Mouse (Mus musculus) heart, embryonic 11.5 days (tissue): ENCODE measurements around the gene Ankar. TPM values are rescaled to one million over a fixed set of nuclear protein-coding genes. Genes with fewer than 3 reads are reported as not detected.
A peak's percentile ranks its signal among the peaks of the same experiment; 100 is the strongest.

ENCODE experiments used
- ATAC-seq: fragments of 200-750 bp; cut with Nextera tagmentation; replicated peaks from 2 replicates; pipeline ENCODE4 v1.8.0; 2017; ENCODE audit warnings: moderate library complexity; ENCODE audit not compliant: insufficient number of reproducible peaks, low FRiP score, low TSS enrichment
- H3K27ac ChIP-seq: fragments of 300-500 bp; sonication (generic); 2 replicates; pipeline ENCODE4 v1.5.1; 2014; ENCODE audit warnings: mild to moderate bottlenecking, low read depth, low read length
- H3K27me3 ChIP-seq: fragments of 300-500 bp; sonication (generic); 2 replicates; pipeline ENCODE4 v1.6.1; 2014; ENCODE audit warnings: mild to moderate bottlenecking, low read length, mixed read lengths; ENCODE audit not compliant: control insufficient read depth, insufficient read depth
- H3K36me3 ChIP-seq: fragments of 300-500 bp; sonication (generic); 2 replicates; pipeline ENCODE4 v1.6.1; 2014; ENCODE audit warnings: mild to moderate bottlenecking, low read length, moderate library complexity, mixed read lengths; ENCODE audit not compliant: control insufficient read depth, insufficient read depth
- H3K4me1 ChIP-seq: fragments of 300-500 bp; sonication (generic); 2 replicates; pipeline ENCODE4 v1.6.1; 2014; ENCODE audit warnings: low read length; ENCODE audit not compliant: control insufficient read depth, insufficient read depth
- H3K4me2 ChIP-seq: fragments of 300-500 bp; sonication (generic); 2 replicates; pipeline ENCODE4 v1.6.1; 2014; ENCODE audit warnings: mild to moderate bottlenecking, moderate library complexity
- H3K4me3 ChIP-seq: fragments of 300-500 bp; sonication (generic); 2 replicates; pipeline ENCODE4 v1.5.1; 2014; ENCODE audit warnings: low read depth, low read length
- H3K9ac ChIP-seq: fragments of 300-500 bp; sonication (generic); 2 replicates; pipeline ENCODE4 v1.6.1; 2014; ENCODE audit warnings: mild to moderate bottlenecking, low read depth, low read length, moderate library complexity
- H3K9me3 ChIP-seq: fragments of 300-500 bp; sonication (generic); replicated peaks from 2 replicates; pipeline ENCODE4 v1.6.1; 2016; ENCODE audit warnings: low read length; ENCODE audit not compliant: control insufficient read depth
- WGBS: fragments of 180-500 bp; shearing (Covaris S2); extraction: QIAGEN DNeasy Blood & Tissue Kit; methylation state at CpG from one replicate; pipeline ENCODE4 v1.1.7; 2014; ENCODE audit not compliant: insufficient replicate concordance; 5-methylcytosine and 5-hydroxymethylcytosine counted together
- polyA plus RNA-seq: library from polyadenylated mRNA; unstranded; fragments of >200 nt; fragmentation: Nextera tagmentation; extraction: Ambion mirVana; gene quantifications from 2 replicates; pipeline ENCODE4 v1.2.1, GENCODE M21; 2014

Gene Ankar
- not detected in 2 replicates for polyA plus RNA-seq

DNA sequence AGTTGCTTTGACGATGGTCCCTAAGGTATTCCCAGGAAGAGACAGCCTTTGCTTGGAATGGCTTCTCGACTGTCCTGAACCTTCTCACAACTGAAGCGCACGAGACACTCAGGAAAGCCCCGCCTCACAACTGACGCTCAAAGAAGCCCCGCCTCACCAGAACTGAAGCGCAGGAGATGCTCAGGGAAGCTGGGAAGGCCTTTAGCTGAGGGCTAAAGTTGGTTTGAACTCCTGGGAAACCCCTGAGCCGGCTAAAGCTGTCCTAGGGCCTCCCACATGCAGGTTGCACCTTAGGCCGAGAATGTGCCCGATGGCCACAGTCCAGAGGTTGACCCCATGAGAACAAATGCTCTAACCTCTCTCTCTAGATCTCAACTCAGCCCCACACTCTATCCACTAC is at the start of gene Ankar:
Gene Ankar (minus strand): TSS at position 101 of the 400 bp plus-strand sequence.
- Histone ChIP-seq H3K9me3 (no peaks in the 10 kb centered on the region), H3K27me3 (no peaks in the 10 kb centered on the region), H3K4me2 (no peak within 1 kb of the TSS), H3K27ac (no peak within 1 kb of the TSS), H3K36me3 (no peaks in the 10 kb centered on the region), H3K4me3 (no peak within 1 kb of the TSS), H3K9ac (no peak within 1 kb of the TSS), H3K4me1 (no peaks in the 10 kb centered on the region)
- WGBS: 76% methylated on average over 11 of the region's 11 CpGs
- no peak for ATAC-seq

DNA sequence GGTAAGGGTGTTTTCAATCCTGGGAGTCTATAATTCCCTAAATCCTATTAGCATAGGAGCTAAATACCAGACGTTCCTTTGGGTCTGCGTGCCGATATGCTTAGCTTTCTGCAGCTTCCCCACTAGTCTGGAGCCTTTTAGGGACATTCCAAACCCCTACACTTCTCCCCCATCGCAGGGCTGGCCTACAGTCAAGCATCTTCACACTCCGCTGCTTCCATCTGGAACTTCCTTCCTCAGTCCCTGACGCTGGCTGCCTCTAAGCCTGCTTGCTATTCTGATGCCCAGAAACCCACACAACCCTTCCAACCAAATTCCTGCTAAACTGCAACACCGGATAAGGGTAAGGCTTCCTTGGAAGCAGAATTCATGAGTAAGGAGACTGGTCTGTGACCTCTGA is 46.0 kb upstream of the Ankar start:
- Histone ChIP-seq H3K27ac (no peak overlapping the region), H3K9me3 (no peaks in the 10 kb centered on the region), H3K36me3 (no peaks in the 10 kb centered on the region), H3K9ac (no peak overlapping the region), H3K4me1 (no peaks in the 10 kb centered on the region), H3K4me3 (no peak overlapping the region), H3K27me3 (no peaks in the 10 kb centered on the region), H3K4me2 (no peak overlapping the region)
- 64% methylated on average over 7 of the region's 7 CpGs for WGBS
- no peak for ATAC-seq

DNA sequence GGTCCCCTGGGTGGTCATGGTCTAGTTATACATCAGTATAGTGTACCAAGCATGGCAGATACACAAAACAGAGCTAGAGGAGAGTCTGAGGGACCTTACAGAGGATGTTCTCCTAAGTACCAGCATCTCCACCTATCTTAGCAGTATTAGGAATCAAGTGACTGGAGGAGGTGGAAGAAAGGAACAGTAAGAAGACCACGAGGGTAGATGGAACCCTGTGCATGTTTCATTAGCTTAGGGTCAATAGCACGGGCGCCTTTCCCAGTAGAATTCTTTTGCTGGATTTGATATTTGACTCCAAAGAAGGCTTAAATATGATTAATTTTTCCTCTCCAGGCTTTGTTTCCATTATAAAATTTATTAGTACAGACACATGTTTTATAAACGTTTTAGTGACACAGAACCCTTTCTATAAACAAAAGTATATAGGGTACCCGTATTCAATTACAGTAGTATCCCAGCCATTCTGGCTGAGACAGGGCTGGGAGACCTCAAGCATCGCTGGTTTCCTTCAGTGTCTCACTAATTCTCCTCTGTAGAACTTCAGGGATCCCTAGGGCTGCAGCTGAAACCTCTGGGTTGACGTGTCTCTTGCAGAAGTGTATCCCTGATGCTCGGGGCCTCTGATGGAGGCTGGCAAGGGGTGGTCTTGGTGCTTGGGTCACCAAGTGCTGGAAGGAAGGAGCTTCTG is 44.6 kb upstream of the Ankar start:
- Histone ChIP-seq H3K27me3 (no peaks in the 10 kb centered on the region), H3K27ac (no peak overlapping the region)
- WGBS: 80% methylated on average over 8 of the region's 8 CpGs

DNA sequence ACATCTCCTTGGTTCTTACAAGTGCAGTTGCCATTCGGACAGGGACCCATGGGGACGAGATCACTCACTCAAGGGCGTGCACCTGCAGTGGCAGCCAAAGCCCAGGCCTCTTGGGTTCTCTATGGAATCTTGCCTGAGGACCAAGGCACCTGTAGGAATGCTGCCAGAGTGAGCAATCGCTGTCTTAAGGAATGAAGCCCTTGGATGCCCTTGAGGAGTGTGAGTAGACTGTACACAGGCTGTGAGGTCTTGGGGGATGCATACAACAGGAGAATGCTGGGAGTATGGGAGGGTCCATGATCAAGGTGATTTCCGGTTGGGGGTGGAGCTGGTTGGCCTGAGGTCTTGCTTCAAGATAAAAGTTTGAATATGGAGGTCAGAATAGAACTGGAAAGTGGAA is 41.0 kb upstream of the Ankar start:
- ATAC-seq: no peak
- Histone ChIP-seq H3K9me3 (no peaks in the 10 kb centered on the region), H3K9ac (no peak overlapping the region), H3K4me2 (no peak overlapping the region), H3K4me3 (no peak overlapping the region), H3K27me3 (no peaks in the 10 kb centered on the region), H3K27ac (no peak overlapping the region), H3K4me1 (no peaks in the 10 kb centered on the region), H3K36me3 (no peaks in the 10 kb centered on the region)
- WGBS: 72% methylated on average over 5 of the region's 5 CpGs

More for the DNA sequence above, 44.6 kb upstream of the Ankar start:
- H3K9ac ChIP-seq: no peak overlapping the region
- H3K4me2 ChIP-seq: no peak overlapping the region
- H3K9me3 ChIP-seq: no peaks in the 10 kb centered on the region
- no peaks in the 10 kb centered on the region for H3K4me1 ChIP-seq
- no peak overlapping the region for H3K4me3 ChIP-seq
- no peak for ATAC-seq
- no peaks in the 10 kb centered on the region for H3K36me3 ChIP-seq

DNA sequence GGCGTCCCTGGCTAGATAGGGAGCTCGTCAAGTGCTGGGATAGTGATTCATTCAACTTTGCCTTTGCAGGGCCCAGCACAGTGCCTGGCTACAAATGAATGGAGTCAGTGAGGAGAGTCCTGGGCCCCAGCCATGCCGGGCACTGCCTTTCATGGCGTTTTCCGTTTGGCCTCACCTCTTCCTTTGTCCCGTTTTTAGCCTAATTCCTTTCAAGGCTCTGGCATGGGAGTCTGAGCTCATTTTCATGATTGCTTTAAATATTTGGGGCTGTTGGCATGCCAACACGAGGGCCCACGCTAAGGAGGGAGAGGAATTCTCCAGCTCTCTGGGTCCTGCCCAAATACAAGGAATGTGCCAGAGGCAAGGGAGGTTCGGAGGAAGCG is 39.3 kb upstream of the Ankar start:
- no peak overlapping the region for H3K27ac ChIP-seq
- H3K4me3 ChIP-seq: no peak overlapping the region
- H3K4me1 ChIP-seq: no peaks in the 10 kb centered on the region
- no peak overlapping the region for H3K9ac ChIP-seq
- no peaks in the 10 kb centered on the region for H3K36me3 ChIP-seq
- no peaks in the 10 kb centered on the region for H3K9me3 ChIP-seq
- no peaks in the 10 kb centered on the region for H3K27me3 ChIP-seq
- no peak overlapping the region for H3K4me2 ChIP-seq
- ATAC-seq: no peak
- WGBS: 77% methylated on average over 10 of the region's 10 CpGs

DNA sequence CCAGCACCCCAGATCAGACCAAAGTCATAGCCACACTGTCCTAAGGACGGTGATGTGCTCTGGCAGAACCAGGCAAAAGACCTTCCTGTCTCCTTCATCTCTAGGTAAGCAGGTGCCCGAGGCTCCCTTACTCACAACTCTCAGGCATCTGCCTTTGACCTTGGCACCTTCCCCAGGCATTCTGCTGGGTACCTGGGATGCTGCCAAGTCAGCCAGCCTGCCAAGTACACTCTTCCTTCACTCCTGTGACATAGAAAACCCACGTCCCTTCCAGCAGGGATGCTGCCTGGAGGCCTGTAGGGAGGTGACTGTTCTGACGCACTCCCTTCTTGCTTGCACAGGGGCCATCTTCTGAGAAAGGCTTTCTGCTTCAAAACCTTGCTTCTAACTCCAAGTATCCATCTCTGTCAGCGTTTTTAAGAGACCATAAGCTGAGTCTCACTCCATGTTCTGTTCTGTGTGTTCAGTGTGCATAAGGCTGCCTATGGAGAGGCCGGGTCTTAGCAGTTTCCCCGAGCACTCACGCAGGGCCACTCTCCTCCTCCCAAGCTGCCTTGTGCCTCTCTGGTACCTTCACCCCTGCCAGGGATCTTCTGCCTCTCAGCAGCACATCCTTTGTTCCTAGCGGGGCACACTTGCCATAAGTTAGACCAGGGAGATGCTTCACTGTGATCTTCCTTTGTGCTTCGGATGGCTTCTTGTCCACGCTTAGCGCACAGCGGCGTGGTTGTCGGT is 38.7 kb upstream of the Ankar start:
- Histone ChIP-seq H3K9me3 (no peaks in the 10 kb centered on the region), H3K27me3 (no peaks in the 10 kb centered on the region), H3K4me2 (no peak overlapping the region), H3K4me3 (no peak overlapping the region), H3K27ac (no peak overlapping the region), H3K36me3 (no peaks in the 10 kb centered on the region), H3K9ac (no peak overlapping the region), H3K4me1 (no peaks in the 10 kb centered on the region)
- WGBS: 81% methylated on average over 15 of the region's 15 CpGs
- ATAC-seq: no peak

DNA sequence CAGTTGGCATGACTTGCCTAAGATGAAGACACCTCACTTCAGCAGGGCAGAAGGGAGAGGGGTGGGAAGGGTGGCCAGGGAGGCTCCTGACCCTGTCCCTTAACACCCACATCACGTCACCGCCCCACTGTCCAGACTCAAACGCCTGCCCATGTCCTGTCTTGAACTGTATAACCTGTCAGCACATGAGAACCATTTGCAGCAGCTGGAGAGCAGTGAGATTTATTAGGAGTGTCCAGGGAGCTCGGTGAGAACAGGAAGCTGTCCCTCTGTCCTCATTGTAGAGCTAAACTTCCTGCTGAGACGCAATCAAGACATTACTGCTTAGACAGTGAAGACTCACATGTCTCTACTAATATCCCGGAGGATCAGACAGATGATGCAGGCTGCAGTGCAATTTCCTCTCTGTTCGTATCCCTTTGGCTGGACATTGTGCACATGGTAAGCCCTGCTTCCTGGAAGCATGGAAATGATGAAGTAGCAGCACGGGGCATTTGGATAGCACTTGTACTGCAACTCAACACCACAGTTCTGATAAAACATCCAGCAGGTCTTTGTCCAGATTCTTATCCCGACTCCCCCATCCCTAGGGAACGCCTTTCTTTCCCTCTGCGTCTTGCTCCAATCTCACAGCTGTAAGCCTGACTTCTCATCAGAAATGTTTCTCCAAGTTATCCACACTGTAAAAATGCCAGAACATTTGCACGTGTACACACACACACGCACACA is 36.2 kb upstream of the Ankar start:
- no peak for ATAC-seq

DNA sequence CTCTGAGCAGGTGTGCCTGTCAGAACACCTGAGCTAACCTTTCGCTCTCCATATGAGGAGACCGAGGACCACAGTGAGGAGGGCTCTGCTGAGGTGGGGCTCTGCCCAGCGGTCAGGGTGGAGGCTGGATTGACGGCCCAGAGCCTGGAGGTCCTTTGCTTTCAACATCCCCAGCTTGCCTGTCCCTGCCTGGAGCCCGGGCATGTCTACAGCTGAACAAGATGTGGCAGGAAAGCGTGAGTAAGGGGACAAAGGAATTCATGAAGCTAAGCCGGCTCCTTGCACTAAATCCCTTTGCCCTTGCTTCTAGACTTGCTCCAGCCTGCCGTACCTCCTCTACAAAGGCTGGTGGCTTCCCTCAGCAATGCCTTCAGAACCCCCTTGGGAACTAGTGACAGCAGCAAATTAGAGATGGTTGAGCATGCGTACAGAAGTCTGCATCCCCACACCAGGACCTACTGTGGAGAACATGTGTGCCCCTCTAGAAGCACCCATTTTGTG is 32.9 kb upstream of the Ankar start:
- H3K9me3 ChIP-seq: no peaks in the 10 kb centered on the region
- H3K27me3 ChIP-seq: no peaks in the 10 kb centered on the region
- ATAC-seq: no peak
- 80% methylated on average over 9 of the region's 9 CpGs for WGBS
- H3K9ac ChIP-seq: no peak overlapping the region
- H3K36me3 ChIP-seq: no peaks in the 10 kb centered on the region
- H3K4me1 ChIP-seq: no peaks in the 10 kb centered on the region
- H3K4me2 ChIP-seq: no peak overlapping the region
- no peak overlapping the region for H3K27ac ChIP-seq
- no peak overlapping the region for H3K4me3 ChIP-seq

More for the DNA sequence above, 36.2 kb upstream of the Ankar start:
- no peak overlapping the region for H3K27ac ChIP-seq
- H3K4me2 ChIP-seq: peak overlapping the region; percentile 7; the same call in 1 of the 2 replicates
- no peaks in the 10 kb centered on the region for H3K9me3 ChIP-seq
- no peak overlapping the region for H3K9ac ChIP-seq
- no peak overlapping the region for H3K4me3 ChIP-seq
- no peaks in the 10 kb centered on the region for H3K27me3 ChIP-seq
- WGBS: 42% methylated on average over 13 of the region's 13 CpGs
- no peaks in the 10 kb centered on the region for H3K36me3 ChIP-seq
- no peaks in the 10 kb centered on the region for H3K4me1 ChIP-seq
